Mouse (Mus musculus) brown adipose tissue, adult 24 weeks (tissue): Measurements from ENCODE around the gene Slc15a3. TPM values are rescaled to one million over a fixed set of nuclear protein-coding genes. Genes with fewer than 3 reads are reported as not detected.

ENCODE experiments used
- H3K27ac ChIP-seq: fragments of 200-500 bp; replicated peaks from 2 replicates; pipeline ENCODE4 v1.5.1; 2012; ENCODE audit warnings: low read depth, mild to moderate bottlenecking, low read length
- H3K4me1 ChIP-seq: fragments of 200-500 bp; 2 replicates; pipeline ENCODE4 v1.6.1; 2012; ENCODE audit warnings: low read length, mixed read lengths; ENCODE audit not compliant: control insufficient read depth, insufficient read depth, insufficient read length
- H3K4me3 ChIP-seq: fragments of 200-500 bp; 2 replicates; pipeline ENCODE4 v1.5.1; 2012; ENCODE audit warnings: low read depth, mild to moderate bottlenecking, low read length, moderate library complexity; ENCODE audit not compliant: insufficient read depth
- polyA plus RNA-seq: library from polyadenylated mRNA; stranded (reverse); fragments of >200 nt; gene quantifications from 2 replicates; pipeline ENCODE4 v1.2.4, GENCODE M21; 2012; ENCODE audit not compliant: missing spikeins, insufficient read depth, insufficient read length

The Slc15a3 gene
- polyA plus RNA-seq, 1 experiment: 2.1 TPM

- Histone ChIP-seq H3K4me1 (no peaks in the 10 kb centered on the region), H3K27ac (no peak overlapping the region), H3K4me3 (no peak overlapping the region)
Observed at GRCm38 (mm10) chr19:10811471-10811870, 28.1 kb upstream of the Slc15a3 start.

- H3K27ac ChIP-seq: no peak overlapping the region
Observed at GRCm38 (mm10) chr19:10813039-10813438, 26.5 kb upstream of the Slc15a3 start.

GRCm38 (mm10) chr19:10813905-10814304 is 25.6 kb upstream of the Slc15a3 start:
- no peak overlapping the region for H3K27ac ChIP-seq
- no peak overlapping the region for H3K4me3 ChIP-seq
- no peaks in the 10 kb centered on the region for H3K4me1 ChIP-seq

More at GRCm38 (mm10) chr19:10813039-10813438, 26.5 kb upstream of the Slc15a3 start:
- Histone ChIP-seq H3K4me3 (no peak overlapping the region), H3K4me1 (no peaks in the 10 kb centered on the region)

- H3K27ac ChIP-seq: no peak overlapping the region
- no peak overlapping the region for H3K4me3 ChIP-seq
- H3K4me1 ChIP-seq: no peaks in the 10 kb centered on the region
Observed at GRCm38 (mm10) chr19:10815871-10816270, 23.7 kb upstream of the Slc15a3 start.

- no peak overlapping the region for H3K27ac ChIP-seq
- H3K4me3 ChIP-seq: no peak overlapping the region
- no peaks in the 10 kb centered on the region for H3K4me1 ChIP-seq
Observed at GRCm38 (mm10) chr19:10816462-10816861, 23.1 kb upstream of the Slc15a3 start.

- Histone ChIP-seq H3K4me3 (no peak overlapping the region), H3K27ac (no peak overlapping the region), H3K4me1 (no peaks in the 10 kb centered on the region)
Observed at GRCm38 (mm10) chr19:10818217-10818946, 21.1 kb upstream of the Slc15a3 start.

- H3K27ac ChIP-seq: no peak overlapping the region
- H3K4me1 ChIP-seq: no peaks in the 10 kb centered on the region
- no peak overlapping the region for H3K4me3 ChIP-seq
Observed at GRCm38 (mm10) chr19:10821319-10821718, 18.2 kb upstream of the Slc15a3 start.

- H3K4me1 ChIP-seq: no peaks in the 10 kb centered on the region
- H3K27ac ChIP-seq: no peak overlapping the region
- H3K4me3 ChIP-seq: no peak overlapping the region
Observed at GRCm38 (mm10) chr19:10822534-10822933, 17.0 kb upstream of the Slc15a3 start.

- Histone ChIP-seq H3K4me1 (no peaks in the 10 kb centered on the region), H3K27ac (no peak overlapping the region), H3K4me3 (no peak overlapping the region)
Observed at GRCm38 (mm10) chr19:10824061-10824460, 15.5 kb upstream of the Slc15a3 start.

- H3K4me3 ChIP-seq: no peak overlapping the region
- no peaks in the 10 kb centered on the region for H3K4me1 ChIP-seq
- H3K27ac ChIP-seq: no peak overlapping the region
Observed at GRCm38 (mm10) chr19:10828321-10828720, 11.2 kb upstream of the Slc15a3 start.

GRCm38 (mm10) chr19:10829436-10830175 is 9.9 kb upstream of the Slc15a3 start, which contains the start of gene Cd6:
TSS of gene Cd6 (minus strand) at chr19:10830058.
- H3K4me1 ChIP-seq: no peaks in the 10 kb centered on the region
- no peak within 1 kb of the TSS for H3K27ac ChIP-seq
- H3K4me3 ChIP-seq: no peak within 1 kb of the TSS

- Histone ChIP-seq H3K27ac (no peak overlapping the region), H3K4me3 (no peak overlapping the region), H3K4me1 (no peaks in the 10 kb centered on the region)
Observed at GRCm38 (mm10) chr19:10831424-10831823, 8.1 kb upstream of the Slc15a3 start.

GRCm38 (mm10) chr19:10832030-10832429 is 7.5 kb upstream of the Slc15a3 start:
- no peak overlapping the region for H3K27ac ChIP-seq
- no peak overlapping the region for H3K4me3 ChIP-seq
- no peaks in the 10 kb centered on the region for H3K4me1 ChIP-seq

GRCm38 (mm10) chr19:10833611-10834010 is 5.9 kb upstream of the Slc15a3 start:
- Histone ChIP-seq H3K27ac (no peak overlapping the region), H3K4me1 (no peaks in the 10 kb centered on the region), H3K4me3 (no peak overlapping the region)

GRCm38 (mm10) chr19:10835671-10836070 is 3.9 kb upstream of the Slc15a3 start:
- Histone ChIP-seq H3K4me1 (no peaks in the 10 kb centered on the region), H3K4me3 (no peak overlapping the region), H3K27ac (no peak overlapping the region)
